Mouse (Mus musculus) liver, embryonic 14.5 days (tissue): ENCODE results near the gene Slc41a3. TPM values are rescaled to one million over a fixed set of nuclear protein-coding genes. Genes with fewer than 3 reads are reported as not detected.

Experiments
- ATAC-seq: fragments of 200-750 bp; cut with Nextera tagmentation; 2 replicates; pipeline ENCODE4 v1.8.0; 2017; ENCODE audit warnings: moderate number of reproducible peaks, mild to moderate bottlenecking, moderate library complexity; ENCODE audit not compliant: insufficient read depth
- DNase-seq, 3 experiments: peaks; one replicate each; pipeline ENCODE4 v3.0.0-alpha.2; 2012 to 2013; ENCODE audit warnings: low read depth in 3 of 3, low spot score in 3 of 3
- H3K27ac ChIP-seq: fragments of 300-500 bp; sonication (generic); 2 replicates; pipeline ENCODE4 v1.5.1; 2014; ENCODE audit warnings: moderate library complexity, mild to moderate bottlenecking, control low read depth, inconsistent platforms
- H3K27me3 ChIP-seq: fragments of 300-500 bp; sonication (generic); 2 replicates; pipeline ENCODE4 v1.6.1; 2014; ENCODE audit warnings: mild to moderate bottlenecking, low read length, moderate library complexity; ENCODE audit not compliant: control insufficient read depth, insufficient read depth
- H3K36me3 ChIP-seq: fragments of 300-500 bp; sonication (generic); replicated peaks from 2 replicates; pipeline ENCODE4 v1.6.1; 2014; ENCODE audit warnings: low read depth; ENCODE audit not compliant: control insufficient read depth, insufficient read depth
- H3K4me1 ChIP-seq, 2 experiments: fragments of 200-500 bp in 1 of 2; fragments of 300-500 bp in 1 of 2; sonication (generic) in 1 of 2; replicated peaks; 2 replicates each; pipeline ENCODE4 v1.6.1; 2012 to 2014; ENCODE audit warnings: antibody characterized with exemption in 1 of 2, inconsistent platforms in 1 of 2, low read length in 1 of 2; ENCODE audit not compliant: control insufficient read depth in 2 of 2, insufficient read depth in 2 of 2
- H3K4me2 ChIP-seq: fragments of 300-500 bp; sonication (generic); 2 replicates; pipeline ENCODE4 v1.6.1; 2014; ENCODE audit warnings: low read depth, mild to moderate bottlenecking, control low read depth, moderate library complexity
- H3K4me3 ChIP-seq, 2 experiments: fragments of 200-500 bp in 1 of 2; fragments of 300-500 bp in 1 of 2; sonication (generic) in 1 of 2; 2 replicates each; pipeline ENCODE4 v1.5.1; 2012 to 2014; ENCODE audit warnings: low read depth in 2 of 2, low read length in 2 of 2, mild to moderate bottlenecking in 2 of 2, control low read depth in 1 of 2, inconsistent platforms in 1 of 2, moderate library complexity in 1 of 2; ENCODE audit not compliant: insufficient read depth in 1 of 2
- H3K9ac ChIP-seq: fragments of 300-500 bp; sonication (generic); replicated peaks from 2 replicates; pipeline ENCODE4 v1.6.1; 2014; ENCODE audit warnings: mild to moderate bottlenecking, control low read depth, moderate library complexity
- H3K9me3 ChIP-seq: fragments of 300-500 bp; sonication (generic); 2 replicates; pipeline ENCODE4 v1.6.1; 2016; ENCODE audit warnings: low read length, mixed read lengths; ENCODE audit not compliant: control insufficient read depth
- CTCF ChIP-seq: IDR thresholded peaks from 2 replicates; pipeline ENCODE4 v1.5.1; 2016; ENCODE audit warnings: antibody characterized with exemption, low read depth, control low read depth
- EP300 ChIP-seq: IDR thresholded peaks from 2 replicates; pipeline ENCODE4 v1.6.1; 2016; ENCODE audit warnings: antibody characterized with exemption, low read depth
- WGBS: fragments of 180-500 bp; shearing (Covaris S2); extraction: QIAGEN DNeasy Blood & Tissue Kit; methylation state at CpG from one replicate; pipeline ENCODE4 v1.1.7; 2014; ENCODE audit not compliant: insufficient replicate concordance; 5-methylcytosine and 5-hydroxymethylcytosine counted together
- polyA plus RNA-seq, 2 experiments: library from polyadenylated mRNA; depleted of rRNA in 1 of 2; stranded (reverse) in 1 of 2; unstranded in 1 of 2; fragments of >200 nt; fragmentation: Nextera tagmentation in 1 of 2; extraction: Ambion mirVana in 1 of 2; gene quantifications; 2 replicates each; pipeline versions ENCODE4 v1.2.1 to v1.2.3; 2012 to 2014

Slc41a3 gene
- polyA plus RNA-seq, 2 experiments: 23.5 to 27.6 TPM

DNA sequence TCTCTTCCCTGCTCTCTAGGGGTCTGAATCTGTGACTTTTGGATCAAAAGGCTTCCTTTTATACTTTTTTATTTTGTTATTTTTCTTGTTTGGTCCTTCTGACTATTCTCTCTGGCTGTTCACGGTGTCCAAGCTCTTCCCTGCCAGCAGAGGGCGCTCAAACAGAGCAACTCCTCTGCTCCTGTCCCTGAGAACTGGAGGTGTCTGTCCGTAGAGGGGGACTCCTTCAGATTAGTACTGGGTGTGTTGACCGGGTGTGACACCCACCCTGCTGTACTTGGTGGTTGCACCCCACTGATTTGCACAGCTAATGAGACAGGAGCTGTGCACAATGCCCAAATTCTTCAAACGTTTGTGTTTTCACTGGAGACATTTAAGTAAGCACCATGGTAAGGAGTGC, 2.7 kb downstream of the Slc41a3 start:
- no peaks in the 10 kb centered on the region for H3K9me3 ChIP-seq
- DNase-seq: peak; percentile 81 to 86 (median 81)
- peak; percentile 13; the same call in 1 of the 2 replicates for ATAC-seq
- no peak overlapping the region for H3K4me3 ChIP-seq
- no peak for TF ChIP-seq EP300
- TF ChIP-seq CTCF: peak; percentile 97
- WGBS: 7% methylated on average over 5 of the region's 5 CpGs
- H3K27me3 ChIP-seq: no peaks in the 10 kb centered on the region
- peak overlapping the region; percentile 43 for H3K4me2 ChIP-seq
- H3K4me1 ChIP-seq: peaks cover 47 to 56% of the 10 kb centered on the region in 2 experiments
- no peak overlapping the region; the same call in 1 of the 2 replicates for H3K9ac ChIP-seq
- H3K27ac ChIP-seq: peak overlapping the region; percentile 42
- H3K36me3 ChIP-seq: no peaks in the 10 kb centered on the region

DNA sequence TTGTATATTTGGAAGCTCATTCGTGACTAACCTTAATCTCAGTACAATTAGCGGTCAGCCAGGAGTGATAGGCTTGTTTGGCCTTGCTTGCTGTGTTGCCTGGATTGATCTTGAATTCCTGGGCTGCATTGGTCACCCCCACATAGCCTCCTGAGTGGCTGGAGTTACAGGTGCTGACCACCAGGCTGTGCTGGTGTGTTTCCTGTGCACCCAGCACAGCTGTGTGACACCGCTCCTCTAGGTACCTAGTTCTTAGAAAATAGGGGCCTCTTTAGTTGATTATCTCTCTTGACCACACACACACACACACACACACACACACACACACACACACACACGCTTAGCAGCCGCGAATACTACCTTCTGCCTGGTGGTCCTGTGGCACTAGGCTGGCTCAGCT, 3.7 kb downstream of the Slc41a3 start:
- Histone ChIP-seq H3K36me3 (no peaks in the 10 kb centered on the region), H3K9ac (0 out of 2 replicates have a peak overlapping the region, but pooled peaks have one; percentile 2), H3K27me3 (no peaks in the 10 kb centered on the region), H3K4me2 (peak overlapping the region; percentile 14), H3K4me3 (no peak overlapping the region), H3K27ac (peak overlapping the region; percentile 50), H3K9me3 (no peaks in the 10 kb centered on the region), H3K4me1 (peaks cover 41 to 53% of the 10 kb centered on the region in 2 experiments)
- ATAC-seq: peak; percentile 65
- WGBS: 12% methylated on average over 6 of the region's 6 CpGs
- DNase-seq: peak; percentile 64 to 68 (median 65)
- TF ChIP-seq EP300: peak; percentile 71
- TF ChIP-seq CTCF: peak; percentile 97

DNA sequence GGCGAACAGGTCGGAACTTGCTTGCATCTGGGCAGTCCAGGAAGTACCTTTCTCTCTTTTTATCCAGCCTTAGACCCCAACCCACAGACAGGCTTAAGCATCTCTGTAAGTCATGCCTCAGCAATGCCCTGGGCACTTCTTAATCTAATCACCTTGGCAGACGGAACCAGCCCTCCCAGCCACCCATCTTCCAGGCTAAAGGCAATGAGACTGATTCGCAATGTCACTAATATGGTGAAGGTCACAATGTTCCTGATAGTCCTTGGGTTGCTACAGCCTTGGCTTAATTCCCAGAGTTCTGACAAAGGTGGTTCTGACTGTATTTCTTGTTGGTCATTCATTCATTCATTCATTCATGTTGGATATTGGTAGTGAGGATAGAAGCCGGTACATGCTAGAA, 5.7 kb downstream of the Slc41a3 start:
- Histone ChIP-seq H3K27me3 (no peaks in the 10 kb centered on the region), H3K27ac (no peak overlapping the region; the same call in 1 of the 2 replicates), H3K4me1 (peaks cover 35 to 49% of the 10 kb centered on the region in 2 experiments), H3K36me3 (no peaks in the 10 kb centered on the region), H3K9ac (no peak overlapping the region), H3K4me3 (no peak overlapping the region), H3K4me2 (no peak overlapping the region), H3K9me3 (no peaks in the 10 kb centered on the region)
- WGBS: 82% methylated on average over 5 of the region's 5 CpGs
- DNase-seq: no peak
- no peak for ATAC-seq
- TF ChIP-seq EP300 (no peak), CTCF (no peak)

DNA sequence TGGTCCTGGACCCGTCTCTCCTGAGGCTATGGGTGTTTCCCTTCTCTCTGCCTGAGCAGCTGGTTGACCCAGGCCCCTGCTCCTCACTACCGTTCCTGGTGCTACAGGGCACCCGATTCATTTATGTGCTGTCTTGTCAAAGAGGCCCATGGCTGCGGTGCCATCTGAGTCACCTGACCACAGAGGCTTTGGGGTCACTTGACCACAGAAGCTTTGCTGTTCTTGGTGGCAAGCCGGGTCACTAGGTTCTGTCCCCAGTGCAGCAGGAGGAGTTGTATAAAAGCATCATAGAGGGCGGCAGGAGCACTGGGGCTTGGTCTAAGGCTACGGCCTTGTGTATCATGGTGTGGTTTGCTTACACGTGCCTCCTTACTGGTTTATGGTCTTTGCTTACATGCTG, 8.8 kb downstream of the Slc41a3 start:
- WGBS: 64% methylated on average over 8 of the region's 8 CpGs

DNA sequence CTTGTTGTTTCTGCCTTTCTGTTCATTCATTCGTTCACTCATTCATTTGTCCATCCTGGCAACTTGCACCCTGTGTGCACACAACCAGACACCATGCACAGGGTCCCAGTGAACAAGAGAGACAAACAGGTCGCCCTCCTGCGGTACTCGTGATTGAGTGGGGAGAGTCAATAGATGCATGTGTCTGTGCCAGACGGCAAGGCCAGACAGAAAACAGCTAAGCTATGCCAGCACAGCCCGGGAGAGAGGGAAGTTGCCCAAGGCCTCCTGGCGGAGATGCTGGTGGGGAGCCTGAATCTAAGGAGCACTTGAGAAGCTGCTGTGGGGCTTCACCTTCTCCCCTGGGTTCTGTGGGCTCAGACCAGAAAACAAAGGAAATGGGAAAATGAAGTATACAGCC, 10.8 kb downstream of the Slc41a3 start:
- Histone ChIP-seq H3K4me1 (peaks cover 16 to 40% of the 10 kb centered on the region in 2 experiments), H3K27me3 (no peaks in the 10 kb centered on the region), H3K4me2 (no peak overlapping the region), H3K9ac (no peak overlapping the region), H3K36me3 (no peaks in the 10 kb centered on the region), H3K27ac (no peak overlapping the region), H3K4me3 (no peak overlapping the region), H3K9me3 (no peaks in the 10 kb centered on the region)
- DNase-seq (no peak), ATAC-seq (no peak)
- TF ChIP-seq EP300 (no peak), CTCF (no peak)
- WGBS: 71% methylated on average over 7 of the region's 7 CpGs

More for the DNA sequence above, 8.8 kb downstream of the Slc41a3 start:
- Histone ChIP-seq H3K4me1 (peaks cover 21 to 44% of the 10 kb centered on the region in 2 experiments), H3K9me3 (no peaks in the 10 kb centered on the region), H3K36me3 (no peaks in the 10 kb centered on the region), H3K4me2 (no peak overlapping the region), H3K4me3 (no peak overlapping the region), H3K27ac (no peak overlapping the region), H3K9ac (no peak overlapping the region), H3K27me3 (no peaks in the 10 kb centered on the region)
- ATAC-seq (no peak), DNase-seq (no peak)
- TF ChIP-seq EP300 (no peak), CTCF (no peak)
